Mouse (Mus musculus) telencephalon, adult 2 months (tissue): ENCODE measurements at regions not wholly inside any gene's neighbourhood (a gene's known extent, or its start where the extent isn't known, plus 50 kb on each side); places are given as distances from the start of the nearest gene placed in this dataset.

ENCODE experiments used
- DNase-seq: peaks from one replicate; pipeline ENCODE4 v3.0.0-alpha.2; 2011; ENCODE audit warnings: low read depth, low spot score

DNA sequence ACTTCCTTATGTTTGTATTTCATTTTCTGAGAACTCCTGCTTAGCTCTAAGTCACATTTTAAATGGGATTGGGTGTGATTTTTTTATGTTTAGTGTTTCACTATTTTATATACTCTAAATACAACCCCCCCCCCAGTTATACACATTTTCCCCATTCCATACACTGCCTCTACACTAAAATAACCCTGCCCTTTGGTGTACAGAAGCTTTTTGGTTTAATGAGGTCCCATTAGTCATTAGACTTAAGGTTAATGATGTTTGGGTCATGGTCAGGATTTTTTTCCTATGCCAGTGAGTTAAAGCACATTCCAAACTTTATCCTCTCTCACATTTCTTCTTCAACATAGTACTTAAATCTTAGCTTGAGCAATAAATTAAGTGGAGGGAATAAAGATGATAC, 149.2 kb downstream of the Tinag start:
- no peak for DNase-seq

DNA sequence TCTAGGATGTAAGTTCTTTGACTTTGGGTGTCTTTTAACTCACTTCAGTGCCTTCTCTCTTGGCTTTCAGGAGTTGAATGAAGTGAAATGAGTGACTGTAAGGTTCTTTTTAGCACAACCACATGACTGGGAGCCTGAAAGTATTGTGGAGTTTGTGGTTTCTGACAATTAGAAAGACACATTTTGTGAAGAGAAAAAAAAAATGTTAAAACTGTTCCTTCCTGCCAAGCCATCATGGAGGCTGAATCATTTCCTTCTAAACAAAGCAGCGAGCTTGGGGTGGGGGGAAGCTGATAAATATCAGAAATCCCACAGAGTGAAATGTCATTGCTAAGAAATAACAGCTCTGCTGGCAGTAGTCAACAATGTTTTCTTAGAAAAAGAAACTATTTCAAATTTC, 163.8 kb downstream of the Tinag start:
- DNase-seq = no peak

DNA sequence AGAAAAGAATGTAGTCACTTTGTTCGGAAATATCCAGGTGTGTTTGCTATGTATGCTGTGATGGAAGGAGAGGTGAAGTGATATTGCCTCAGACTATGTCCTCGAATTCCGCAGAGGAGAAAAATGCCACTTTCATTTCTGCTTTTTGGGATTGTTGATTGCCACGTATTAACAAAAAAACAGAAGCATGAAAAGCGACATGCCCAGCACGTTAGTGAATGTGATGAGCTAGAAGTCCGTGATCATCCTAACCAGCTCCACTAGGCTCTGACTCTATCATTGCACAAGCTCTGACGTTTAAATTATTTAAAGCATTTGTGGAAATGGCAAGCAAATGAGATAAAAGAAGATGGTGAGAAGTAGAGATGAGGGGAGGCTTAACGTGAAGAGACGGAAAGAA, 169.6 kb downstream of the Tinag start:
- no peak for DNase-seq

DNA sequence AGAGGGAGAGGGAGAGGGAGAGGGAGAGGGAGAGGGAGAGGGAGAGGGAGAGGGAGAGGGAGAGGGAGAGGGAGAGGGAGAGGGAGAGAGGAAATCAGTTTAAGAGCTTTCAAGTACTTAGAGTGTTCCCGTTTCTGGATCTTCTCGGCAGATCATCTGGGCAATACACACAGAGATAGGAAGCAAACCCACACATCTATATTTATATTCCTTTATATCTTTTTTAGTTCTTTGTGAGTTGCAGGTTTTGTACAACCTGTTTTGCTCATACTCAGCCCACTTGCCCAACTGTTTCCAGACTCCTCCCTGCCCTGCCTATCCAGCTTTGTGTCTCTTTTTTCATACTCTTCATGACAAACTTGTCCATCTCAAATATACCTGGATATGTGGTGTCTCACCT, 173.2 kb downstream of the Tinag start:
- peak; percentile 8 for DNase-seq

DNA sequence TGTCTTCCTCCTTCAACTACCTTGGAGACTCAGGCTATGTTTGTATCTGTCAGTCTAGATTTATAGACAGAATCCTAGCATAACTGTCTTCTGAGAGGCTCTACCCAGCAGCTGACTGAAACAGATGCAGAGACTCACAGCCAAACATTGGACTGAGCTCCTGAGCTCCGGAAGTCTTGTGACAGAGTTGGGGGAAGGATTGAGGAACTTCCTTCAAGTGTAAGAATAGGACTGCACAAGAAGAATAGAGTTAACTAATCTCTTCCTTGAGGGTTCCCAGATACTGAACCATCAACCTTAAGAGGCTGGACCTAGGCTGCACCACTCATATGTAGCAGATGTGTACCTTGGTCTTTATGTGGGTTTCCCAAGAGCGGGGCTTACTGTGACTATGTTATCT, 176.0 kb downstream of the Tinag start:
- no peak for DNase-seq

DNA sequence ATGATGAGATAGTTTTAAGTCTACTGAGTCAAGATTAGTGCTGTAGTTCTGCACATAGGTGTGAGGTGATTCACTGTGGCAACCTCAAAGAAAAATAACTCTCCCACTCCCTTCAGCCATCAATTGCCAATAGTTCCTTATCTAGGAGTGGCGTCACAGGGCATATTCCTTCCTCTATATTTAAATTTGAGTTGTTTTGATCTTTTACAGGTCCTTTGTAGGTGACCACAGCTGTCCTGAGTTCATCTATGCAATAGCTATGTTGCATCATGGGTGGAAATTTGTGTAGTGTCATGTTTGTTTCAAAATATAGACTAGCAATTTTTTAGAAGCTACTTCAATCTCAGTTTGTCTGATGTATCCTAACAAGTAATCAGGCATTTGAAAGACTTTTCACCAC, 177.0 kb downstream of the Tinag start:
- DNase-seq = no peak

DNA sequence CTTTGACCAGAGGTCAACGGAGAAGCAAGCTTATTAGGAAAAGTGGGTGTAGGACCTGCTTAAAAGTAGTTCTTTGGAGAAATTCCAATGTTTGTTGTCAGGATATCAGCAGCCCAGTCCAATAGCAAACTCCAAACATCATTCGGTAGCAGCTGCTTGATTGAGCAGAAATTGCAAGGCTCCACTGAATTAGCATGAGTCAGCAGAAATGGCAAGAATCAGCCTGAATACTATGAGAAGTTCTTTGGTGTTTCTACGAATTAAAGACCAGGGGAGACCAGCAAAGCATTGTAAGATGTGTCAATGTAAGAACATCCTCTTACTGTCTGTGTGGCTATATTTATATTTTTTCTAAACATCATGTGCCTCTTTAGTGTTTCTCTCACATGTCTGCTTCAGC, 223.4 kb downstream of the Tinag start:
- DNase-seq = no peak

DNA sequence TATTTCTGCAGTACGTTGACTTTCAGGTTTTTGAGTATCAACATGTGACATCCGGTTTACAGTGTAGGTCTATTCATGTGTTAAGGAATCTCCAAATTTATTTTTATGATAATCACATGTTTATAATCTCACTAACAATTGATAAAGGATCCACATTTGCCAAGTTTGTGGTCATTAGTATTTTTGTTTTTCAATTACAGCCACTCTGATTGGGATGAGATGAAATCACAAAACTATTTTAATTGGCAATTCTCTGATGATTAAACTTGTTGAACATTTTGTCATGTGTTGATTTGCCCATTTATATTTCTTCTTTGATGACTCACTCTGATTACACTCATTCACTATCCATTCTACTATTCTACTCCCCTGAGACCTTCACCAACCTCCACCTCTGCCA, 228.0 kb upstream of the Fam83b start:
- no peak for DNase-seq

DNA sequence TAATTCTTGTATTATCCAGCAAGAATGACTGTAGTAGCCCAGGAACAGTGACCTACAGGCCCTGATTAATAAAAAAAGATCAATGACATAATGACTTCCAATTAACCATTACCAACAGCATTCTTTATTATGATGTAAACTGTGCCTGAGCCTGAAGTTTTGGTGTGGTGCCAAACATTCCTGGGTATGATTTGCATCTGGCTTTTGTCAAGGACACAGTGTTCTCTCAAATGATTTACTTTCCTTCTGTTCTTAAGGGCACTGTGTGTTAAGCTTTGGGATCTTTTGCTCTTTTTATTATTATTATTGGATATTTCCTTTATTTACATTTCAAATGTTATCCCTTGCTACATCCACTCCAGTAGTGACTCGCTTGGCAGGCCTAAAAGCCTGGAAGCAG, 221.7 kb upstream of the Fam83b start:
- DNase-seq = no peak
